Mouse (Mus musculus): Measurements from ENCODE around the gene Kctd10.

GRCm38 (mm10) chr5:114407269-114407668 lies 27.0 kb upstream of the Kctd10 start:
- TF ChIP-seq GATA1 (IDR thresholded peaks at IDR 0.05; ENCODE audit: borderline replicate concordance, low read length): no peak
- no peak for TF ChIP-seq FLI1 (IDR thresholded peaks at IDR 0.05; ENCODE audit: low read length)
